Mouse (Mus musculus): ENCODE data around the gene Prom2. TPM values are rescaled to one million over a fixed set of nuclear protein-coding genes. Genes with fewer than 3 reads are reported as not detected.

The Prom2 gene
- polyA plus RNA-seq, 1 experiment from 2014 or later = 0.08 TPM

GRCm38 (mm10) chr2:127522006-127522441 is 19.2 kb downstream of the Prom2 start, which contains the start of gene Kcnip3:
Kcnip3 (minus strand) TSS chr2:127522094.
- no peak within 1 kb of the TSS for H3K27ac ChIP-seq
- no peak for ATAC-seq (replicated peaks; ENCODE audit: insufficient number of reproducible peaks, insufficient read depth, low FRiP score, low read depth)
- no peaks in the 10 kb centered on the region for H3K36me3 ChIP-seq
- peaks cover 12% of the 10 kb centered on the region for H3K4me1 ChIP-seq (replicated peaks)
- no peak within 1 kb of the TSS for H3K9ac ChIP-seq
- peak within 1 kb of the TSS; percentile 33 for H3K4me3 ChIP-seq
- peaks cover 12% of the 10 kb centered on the region for H3K27me3 ChIP-seq
- no peaks in the 10 kb centered on the region for H3K9me3 ChIP-seq (replicated peaks)
- H3K4me2 ChIP-seq = peak within 1 kb of the TSS; percentile 57
- WGBS = 3% methylated on average over 10 of the region's 10 CpGs

- H3K9ac ChIP-seq = no peak overlapping the region
- 4% methylated on average over 18 of the region's 18 CpGs for whole genome bisulfite sequencing
- no peaks in the 10 kb centered on the region for H3K36me3 ChIP-seq
- peak overlapping the region; percentile 33 for H3K4me3 ChIP-seq
- H3K27ac ChIP-seq = no peak overlapping the region
- no peaks in the 10 kb centered on the region for H3K9me3 ChIP-seq (replicated peaks)
- peaks cover 12% of the 10 kb centered on the region for H3K27me3 ChIP-seq
- peaks cover 12% of the 10 kb centered on the region for H3K4me1 ChIP-seq (replicated peaks)
- no peak; the same call in 1 of the 2 replicates for ATAC-seq (replicated peaks; ENCODE audit: insufficient number of reproducible peaks, insufficient read depth, low FRiP score, low read depth)
- H3K4me2 ChIP-seq = peak overlapping the region; percentile 57
These were observed 19.9 kb downstream of the Prom2 start for GRCm38 (mm10) chr2:127521172-127522005.

GRCm38 (mm10) chr2:127520123-127520522 is 21.1 kb downstream of the Prom2 start:
- H3K4me1 ChIP-seq (replicated peaks) = peaks cover 12% of the 10 kb centered on the region
- no peaks in the 10 kb centered on the region for H3K36me3 ChIP-seq
- H3K27me3 ChIP-seq = peaks cover 12% of the 10 kb centered on the region
- no peak overlapping the region for H3K9ac ChIP-seq
- no peak overlapping the region for H3K27ac ChIP-seq
- H3K4me2 ChIP-seq = no peak overlapping the region
- H3K9me3 ChIP-seq (replicated peaks) = no peaks in the 10 kb centered on the region
- H3K4me3 ChIP-seq = no peak overlapping the region
- no peak for ATAC-seq (replicated peaks; ENCODE audit: insufficient number of reproducible peaks, insufficient read depth, low FRiP score, low read depth)

GRCm38 (mm10) chr2:127519308-127519707 is 22.0 kb downstream of the Prom2 start:
- 75% methylated on average over 5 of the region's 5 CpGs for whole genome bisulfite sequencing
- Histone ChIP-seq H3K4me1 (replicated peaks) (peaks cover 12% of the 10 kb centered on the region), H3K9me3 (replicated peaks) (no peaks in the 10 kb centered on the region), H3K4me3 (no peak overlapping the region), H3K4me2 (no peak overlapping the region), H3K9ac (no peak overlapping the region), H3K36me3 (no peaks in the 10 kb centered on the region), H3K27ac (no peak overlapping the region), H3K27me3 (peaks cover 12% of the 10 kb centered on the region)
- ATAC-seq (replicated peaks; ENCODE audit: insufficient number of reproducible peaks, insufficient read depth, low FRiP score, low read depth) = no peak

- WGBS = 50% methylated on average over 3 of the region's 3 CpGs
- Histone ChIP-seq H3K27ac (no peak overlapping the region), H3K9me3 (replicated peaks) (no peaks in the 10 kb centered on the region), H3K36me3 (no peaks in the 10 kb centered on the region), H3K27me3 (peaks cover 11% of the 10 kb centered on the region), H3K4me3 (no peak overlapping the region), H3K4me1 (replicated peaks) (peaks cover 12% of the 10 kb centered on the region), H3K4me2 (no peak overlapping the region), H3K9ac (no peak overlapping the region)
- ATAC-seq (replicated peaks; ENCODE audit: insufficient number of reproducible peaks, insufficient read depth, low FRiP score, low read depth) = no peak
These were observed 22.4 kb downstream of the Prom2 start for GRCm38 (mm10) chr2:127518831-127519230.

- ATAC-seq (replicated peaks; ENCODE audit: insufficient number of reproducible peaks, insufficient read depth, low FRiP score, low read depth) = no peak
- Histone ChIP-seq H3K27me3 (peaks cover 8% of the 10 kb centered on the region), H3K9ac (no peak overlapping the region), H3K4me3 (no peak overlapping the region), H3K4me2 (no peak overlapping the region), H3K36me3 (no peaks in the 10 kb centered on the region), H3K9me3 (replicated peaks) (no peaks in the 10 kb centered on the region), H3K27ac (no peak overlapping the region), H3K4me1 (replicated peaks) (peaks cover 12% of the 10 kb centered on the region)
- 23% methylated on average over 3 of the region's 3 CpGs for WGBS
These were observed 23.0 kb downstream of the Prom2 start for GRCm38 (mm10) chr2:127518273-127518672.

- 73% methylated on average over 8 of the region's 8 CpGs for WGBS
- Histone ChIP-seq H3K27ac (no peak overlapping the region), H3K36me3 (no peaks in the 10 kb centered on the region), H3K27me3 (0 out of 2 replicates have a peak, but pooled peaks cover 3% of the 10 kb centered on the region), H3K4me3 (no peak overlapping the region), H3K4me2 (no peak overlapping the region), H3K9ac (no peak overlapping the region), H3K4me1 (replicated peaks) (peaks cover 12% of the 10 kb centered on the region), H3K9me3 (replicated peaks) (no peaks in the 10 kb centered on the region)
- ATAC-seq (replicated peaks; ENCODE audit: insufficient number of reproducible peaks, insufficient read depth, low FRiP score, low read depth) = no peak
These were observed 24.2 kb downstream of the Prom2 start for GRCm38 (mm10) chr2:127517081-127517480.

GRCm38 (mm10) chr2:127514380-127515124 is 26.7 kb downstream of the Prom2 start:
- no peak overlapping the region for H3K4me3 ChIP-seq
- no peak overlapping the region for H3K27ac ChIP-seq
- H3K9me3 ChIP-seq (replicated peaks) = no peaks in the 10 kb centered on the region
- no peaks in the 10 kb centered on the region for H3K4me1 ChIP-seq (replicated peaks)
- no peak for ATAC-seq (replicated peaks; ENCODE audit: insufficient number of reproducible peaks, insufficient read depth, low FRiP score, low read depth)
- no peak overlapping the region for H3K9ac ChIP-seq
- WGBS = 70% methylated on average over 9 of the region's 9 CpGs
- no peaks in the 10 kb centered on the region; the same call in 1 of the 2 replicates for H3K27me3 ChIP-seq
- H3K36me3 ChIP-seq = no peaks in the 10 kb centered on the region
- no peak overlapping the region for H3K4me2 ChIP-seq

GRCm38 (mm10) chr2:127513244-127513643 is 28.0 kb downstream of the Prom2 start:
- Histone ChIP-seq H3K9ac (no peak overlapping the region), H3K9me3 (replicated peaks) (no peaks in the 10 kb centered on the region), H3K4me2 (no peak overlapping the region), H3K4me3 (no peak overlapping the region), H3K27ac (no peak overlapping the region), H3K27me3 (peaks cover 2% of the 10 kb centered on the region; the same call in 1 of the 2 replicates), H3K36me3 (no peaks in the 10 kb centered on the region), H3K4me1 (replicated peaks) (no peaks in the 10 kb centered on the region)
- ATAC-seq (replicated peaks; ENCODE audit: insufficient number of reproducible peaks, insufficient read depth, low FRiP score, low read depth) = no peak
- WGBS = 43% methylated on average over 3 of the region's 3 CpGs

- no peak for ATAC-seq (replicated peaks; ENCODE audit: insufficient number of reproducible peaks, insufficient read depth, low FRiP score, low read depth)
- WGBS = 41% methylated on average over 4 of the region's 4 CpGs
These were observed 29.8 kb downstream of the Prom2 start for GRCm38 (mm10) chr2:127511426-127511825.

GRCm38 (mm10) chr2:127507967-127508660 is 33.2 kb downstream of the Prom2 start:
- Histone ChIP-seq H3K27ac (no peak overlapping the region), H3K4me3 (no peak overlapping the region), H3K9me3 (replicated peaks) (no peaks in the 10 kb centered on the region), H3K4me2 (no peak overlapping the region), H3K4me1 (replicated peaks) (no peaks in the 10 kb centered on the region), H3K9ac (no peak overlapping the region), H3K27me3 (peaks cover 27% of the 10 kb centered on the region), H3K36me3 (no peaks in the 10 kb centered on the region)
- WGBS = 61% methylated on average over 7 of the region's 7 CpGs
- no peak for ATAC-seq (replicated peaks; ENCODE audit: insufficient number of reproducible peaks, insufficient read depth, low FRiP score, low read depth)

More at GRCm38 (mm10) chr2:127511426-127511825, 29.8 kb downstream of the Prom2 start:
- Histone ChIP-seq H3K4me2 (no peak overlapping the region), H3K27ac (no peak overlapping the region), H3K36me3 (no peaks in the 10 kb centered on the region), H3K9me3 (replicated peaks) (no peaks in the 10 kb centered on the region), H3K4me1 (replicated peaks) (no peaks in the 10 kb centered on the region), H3K9ac (no peak overlapping the region), H3K27me3 (peaks cover 7% of the 10 kb centered on the region), H3K4me3 (no peak overlapping the region)

Data from heart, embryonic 15.5 days (tissue).